Mouse (Mus musculus): Measurements from ENCODE around the gene Cr2. TPM values are rescaled to one million over a fixed set of nuclear protein-coding genes. Genes with fewer than 3 reads are reported as not detected.

Cr2 gene
- total RNA-seq, 2 experiments from 2014 or later = 0.73 to 2.1 TPM

Other genes starting within 250 kb of the Cr2 start
- 10 to 100 TPM; 29.1 to 29.2 TPM for gene Cd34, start 237.9 kb downstream of the Cr2 start, total RNA-seq (2021)
- gene Cd46, start 84.5 kb downstream of the Cr2 start, total RNA-seq (2021) = 1 to 10 TPM; 5.9 TPM
- 10 to 100 TPM; 42.7 to 43.8 TPM for gene Cr1l, start 45.1 kb downstream of the Cr2 start, total RNA-seq (2021)

All from left cerebral cortex, postnatal 10 days (tissue).